Mouse (Mus musculus) myocyte (in vitro differentiated cells): Measurements from ENCODE around the gene Mms22l. TPM values are rescaled to one million over a fixed set of nuclear protein-coding genes. Genes with fewer than 3 reads are reported as not detected.

Source experiments
- H3K27me3 ChIP-seq: one replicate; pipeline ENCODE4 v1.6.1; 2011; ENCODE audit not compliant: control insufficient read depth, insufficient read depth, insufficient read length
- H3K36me3 ChIP-seq: one replicate; pipeline ENCODE4 v1.6.1; 2011; ENCODE audit not compliant: control insufficient read depth, insufficient read depth
- H3K4me2 ChIP-seq: one replicate; pipeline ENCODE4 v1.6.1; 2011; ENCODE audit warnings: low read depth, control low read depth
- H3K4me3 ChIP-seq: one replicate; pipeline ENCODE4 v1.5.1; 2011; ENCODE audit warnings: mild to moderate bottlenecking, control low read depth, moderate library complexity
- H3K79me2 ChIP-seq: one replicate; pipeline ENCODE4 v1.6.1; 2011; ENCODE audit not compliant: control insufficient read depth, insufficient read depth
- H3ac ChIP-seq: one replicate; pipeline ENCODE4 v1.6.1; 2011; ENCODE audit not compliant: control insufficient read depth, insufficient read length
- CEBPB ChIP-seq: IDR thresholded peaks from 2 replicates; pipeline ENCODE4 v1.6.1; 2011; ENCODE audit warnings: mild to moderate bottlenecking, moderate library complexity; ENCODE audit not compliant: poor library complexity, insufficient read depth, severe bottlenecking
- E2F4 ChIP-seq: IDR thresholded peaks from one replicate; pipeline ENCODE4 v1.6.1; 2011; ENCODE audit warnings: mild to moderate bottlenecking, control low read depth, moderate library complexity; ENCODE audit not compliant: insufficient read depth
- MAX ChIP-seq: IDR thresholded peaks from one replicate; pipeline ENCODE4 v1.6.1; 2011; ENCODE audit warnings: low read depth, mild to moderate bottlenecking, control low read depth
- MYOD1 ChIP-seq, 3 experiments: IDR thresholded peaks; one replicate each; pipeline ENCODE4 v1.6.1; 2011; ENCODE audit warnings: control low read depth in 2 of 3, low read depth in 2 of 3, mild to moderate bottlenecking in 2 of 3, moderate library complexity in 1 of 3; ENCODE audit not compliant: insufficient read length in 2 of 3, control insufficient read depth in 1 of 3
- MYOG ChIP-seq, 3 experiments: IDR thresholded peaks; one replicate each; pipeline ENCODE4 v1.6.1; 2011; ENCODE audit warnings: control low read depth in 2 of 3, low read depth in 2 of 3, mild to moderate bottlenecking in 2 of 3; ENCODE audit not compliant: insufficient read length in 2 of 3, control insufficient read depth in 1 of 3, insufficient read depth in 1 of 3
- POLR2A ChIP-seq: IDR thresholded peaks from one replicate; pipeline ENCODE4 v1.6.1; 2011; ENCODE audit warnings: low read depth, mild to moderate bottlenecking, control low read depth, moderate library complexity; ENCODE audit not compliant: insufficient read length
- POLR2AphosphoS2 ChIP-seq: IDR thresholded peaks from one replicate; pipeline ENCODE4 v1.6.1; 2011; ENCODE audit warnings: low read depth, control low read depth; ENCODE audit not compliant: insufficient read length
- REST ChIP-seq: IDR thresholded peaks from one replicate; pipeline ENCODE4 v1.6.1; 2011; ENCODE audit warnings: mild to moderate bottlenecking, control low read depth, moderate library complexity; ENCODE audit not compliant: insufficient read depth, insufficient read length
- SRF ChIP-seq: IDR thresholded peaks from one replicate; pipeline ENCODE4 v1.6.1; 2011; ENCODE audit warnings: low read depth; ENCODE audit not compliant: control insufficient read depth, insufficient read length
- TCF12 ChIP-seq: IDR thresholded peaks from one replicate; pipeline ENCODE4 v1.6.1; 2011; ENCODE audit warnings: mild to moderate bottlenecking, control low read depth; ENCODE audit not compliant: poor library complexity, insufficient read depth, severe bottlenecking
- TCF3 ChIP-seq: IDR thresholded peaks from one replicate; pipeline ENCODE4 v1.6.1; 2011; ENCODE audit warnings: low read depth, control low read depth; ENCODE audit not compliant: insufficient read length
- USF1 ChIP-seq: IDR thresholded peaks from one replicate; pipeline ENCODE4 v1.6.1; 2011; ENCODE audit warnings: low read depth, mild to moderate bottlenecking, control low read depth, moderate library complexity
- polyA plus RNA-seq: library from polyadenylated mRNA; unstranded; fragments of >200 nt; fragmentation: generic; extraction: Trizol; gene quantifications from one replicate; pipeline ENCODE4 v1.2.1, GENCODE M21; 2012; ENCODE audit warnings: missing spikeins

The Mms22l gene
- polyA plus RNA-seq, 1 experiment: 3.9 TPM

GRCm38 (mm10) chr4:24568026-24568425 is 71.8 kb downstream of the Mms22l start:
- Histone ChIP-seq H3ac (no peak overlapping the region), H3K4me3 (no peak overlapping the region), H3K79me2 (no peaks in the 10 kb centered on the region), H3K36me3 (peaks cover 3% of the 10 kb centered on the region), H3K4me2 (no peak overlapping the region), H3K27me3 (no peaks in the 10 kb centered on the region)
- TF ChIP-seq TCF3: no peak
- TF ChIP-seq POLR2A: no peak
- no peak for TF ChIP-seq MYOG (IDR thresholded peaks at IDR 0.05; ENCODE audit: control insufficient read depth in 1 of 3, insufficient read depth in 1 of 3, insufficient read length in 2 of 3, low read depth in 2 of 3)

GRCm38 (mm10) chr4:24568989-24569556 is 72.8 kb downstream of the Mms22l start:
- Histone ChIP-seq H3K36me3 (peaks cover 3% of the 10 kb centered on the region), H3K4me2 (no peak overlapping the region), H3K4me3 (no peak overlapping the region), H3K79me2 (no peaks in the 10 kb centered on the region), H3ac (no peak overlapping the region), H3K27me3 (no peaks in the 10 kb centered on the region)
- no peak for TF ChIP-seq USF1
- no peak for TF ChIP-seq POLR2A
- no peak for TF ChIP-seq MYOD1 (IDR thresholded peaks at IDR 0.05; ENCODE audit: control insufficient read depth in 1 of 3, insufficient read length in 2 of 3, low read depth in 2 of 3)
- TF ChIP-seq SRF: no peak
- no peak for TF ChIP-seq REST
- no peak for TF ChIP-seq POLR2AphosphoS2
- no peak for TF ChIP-seq CEBPB
- TF ChIP-seq MAX: no peak
- no peak for TF ChIP-seq MYOG (IDR thresholded peaks at IDR 0.05; ENCODE audit: control insufficient read depth in 1 of 3, insufficient read depth in 1 of 3, insufficient read length in 2 of 3, low read depth in 2 of 3)

DNA sequence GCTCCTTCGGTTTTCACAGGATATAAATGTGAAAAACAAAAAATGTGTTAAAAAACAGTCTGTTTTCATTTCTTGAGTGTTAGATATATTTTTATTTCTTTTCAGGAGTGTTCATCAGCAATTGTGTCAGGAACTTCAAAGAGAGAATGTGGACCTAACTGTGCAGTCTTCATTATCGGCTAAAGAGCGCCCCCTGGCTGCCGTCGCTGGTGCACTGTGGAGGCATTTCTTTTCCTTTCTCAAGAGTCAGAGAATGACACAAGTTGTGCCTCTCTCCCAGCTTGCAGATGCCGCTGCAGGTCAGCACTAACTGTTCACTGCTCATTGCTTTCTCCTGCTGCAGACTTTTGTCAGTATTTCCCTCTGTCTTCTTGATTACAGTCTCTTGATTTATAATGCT is 78.0 kb downstream of the Mms22l start:
- no peaks in the 10 kb centered on the region for H3K36me3 ChIP-seq
- TF ChIP-seq MYOD1 (IDR thresholded peaks at IDR 0.05; ENCODE audit: control insufficient read depth in 1 of 3, insufficient read length in 2 of 3, low read depth in 2 of 3) (no peak), E2F4 (no peak), MAX (no peak), USF1 (no peak), TCF12 (no peak), SRF (no peak), TCF3 (no peak), POLR2AphosphoS2 (no peak), CEBPB (no peak), REST (no peak), POLR2A (no peak), MYOG (IDR thresholded peaks at IDR 0.05; ENCODE audit: control insufficient read depth in 1 of 3, insufficient read depth in 1 of 3, insufficient read length in 2 of 3, low read depth in 2 of 3) (no peak)
- no peak overlapping the region for H3ac ChIP-seq
- H3K79me2 ChIP-seq: no peaks in the 10 kb centered on the region
- no peak overlapping the region for H3K4me2 ChIP-seq
- no peaks in the 10 kb centered on the region for H3K27me3 ChIP-seq
- no peak overlapping the region for H3K4me3 ChIP-seq

GRCm38 (mm10) chr4:24577594-24577993 is 81.3 kb downstream of the Mms22l start:
- Histone ChIP-seq H3K36me3 (no peaks in the 10 kb centered on the region), H3K4me3 (no peak overlapping the region), H3K27me3 (no peaks in the 10 kb centered on the region), H3K79me2 (no peaks in the 10 kb centered on the region), H3K4me2 (no peak overlapping the region), H3ac (no peak overlapping the region)
- TF ChIP-seq TCF3 (no peak), E2F4 (no peak), REST (no peak), MAX (no peak), POLR2A (no peak), MYOD1 (IDR thresholded peaks at IDR 0.05; ENCODE audit: control insufficient read depth in 1 of 3, insufficient read length in 2 of 3, low read depth in 2 of 3) (no peak), CEBPB (no peak), USF1 (no peak), SRF (no peak), POLR2AphosphoS2 (no peak), MYOG (IDR thresholded peaks at IDR 0.05; ENCODE audit: control insufficient read depth in 1 of 3, insufficient read depth in 1 of 3, insufficient read length in 2 of 3, low read depth in 2 of 3) (no peak), TCF12 (no peak)

DNA sequence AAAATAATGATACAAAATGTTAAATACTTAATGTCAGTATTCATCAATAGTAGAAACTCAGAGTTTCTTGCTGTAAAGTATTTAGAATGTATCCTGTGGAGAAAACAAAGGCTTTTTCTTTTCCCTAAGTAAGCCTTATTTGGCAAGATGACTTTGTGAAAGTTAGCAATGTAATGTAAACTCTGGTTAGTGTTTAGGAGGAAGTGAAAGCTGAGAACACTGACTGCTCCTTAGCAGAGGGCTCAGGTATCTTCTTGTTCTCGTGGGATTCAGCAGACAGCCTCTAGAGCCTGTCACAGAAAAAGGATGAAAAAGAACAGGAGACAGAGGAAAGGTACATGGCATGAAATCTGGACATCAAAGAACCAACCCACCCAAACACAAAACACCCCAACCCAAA is 86.0 kb downstream of the Mms22l start:
- TF ChIP-seq POLR2A: no peak
- no peak for TF ChIP-seq REST
- TF ChIP-seq MYOG (IDR thresholded peaks at IDR 0.05; ENCODE audit: control insufficient read depth in 1 of 3, insufficient read depth in 1 of 3, insufficient read length in 2 of 3, low read depth in 2 of 3): no peak
- no peak for TF ChIP-seq MYOD1 (IDR thresholded peaks at IDR 0.05; ENCODE audit: control insufficient read depth in 1 of 3, insufficient read length in 2 of 3, low read depth in 2 of 3)
- no peak for TF ChIP-seq USF1
- no peak for TF ChIP-seq POLR2AphosphoS2
- TF ChIP-seq TCF12: no peak
- TF ChIP-seq CEBPB: no peak
- TF ChIP-seq E2F4: no peak
- TF ChIP-seq SRF: no peak
- no peak for TF ChIP-seq MAX
- no peak for TF ChIP-seq TCF3
- no peaks in the 10 kb centered on the region for H3K36me3 ChIP-seq
- H3K27me3 ChIP-seq: no peaks in the 10 kb centered on the region
- no peak overlapping the region for H3K4me3 ChIP-seq
- H3ac ChIP-seq: no peak overlapping the region
- H3K79me2 ChIP-seq: no peaks in the 10 kb centered on the region
- H3K4me2 ChIP-seq: no peak overlapping the region
